Mouse (Mus musculus) liver, adult 10 weeks (tissue): ENCODE results near the gene Sppl2b. TPM values are rescaled to one million over a fixed set of nuclear protein-coding genes. Genes with fewer than 3 reads are reported as not detected.

ENCODE experiments used
- polyA plus RNA-seq: library from polyadenylated mRNA; stranded (reverse); fragments of 350-450 nt; fragmentation: Illumina TruSeq; extraction: RNeasy Lipid Tissue Mini Kit (QIAGEN cat#74804); gene quantifications from one replicate; pipeline ENCODE4 v1.2.3, GENCODE M21; 2014; ENCODE audit warnings: low read depth, low replicate concordance

Sppl2b gene
- polyA plus RNA-seq = 0.58 TPM

DNA sequence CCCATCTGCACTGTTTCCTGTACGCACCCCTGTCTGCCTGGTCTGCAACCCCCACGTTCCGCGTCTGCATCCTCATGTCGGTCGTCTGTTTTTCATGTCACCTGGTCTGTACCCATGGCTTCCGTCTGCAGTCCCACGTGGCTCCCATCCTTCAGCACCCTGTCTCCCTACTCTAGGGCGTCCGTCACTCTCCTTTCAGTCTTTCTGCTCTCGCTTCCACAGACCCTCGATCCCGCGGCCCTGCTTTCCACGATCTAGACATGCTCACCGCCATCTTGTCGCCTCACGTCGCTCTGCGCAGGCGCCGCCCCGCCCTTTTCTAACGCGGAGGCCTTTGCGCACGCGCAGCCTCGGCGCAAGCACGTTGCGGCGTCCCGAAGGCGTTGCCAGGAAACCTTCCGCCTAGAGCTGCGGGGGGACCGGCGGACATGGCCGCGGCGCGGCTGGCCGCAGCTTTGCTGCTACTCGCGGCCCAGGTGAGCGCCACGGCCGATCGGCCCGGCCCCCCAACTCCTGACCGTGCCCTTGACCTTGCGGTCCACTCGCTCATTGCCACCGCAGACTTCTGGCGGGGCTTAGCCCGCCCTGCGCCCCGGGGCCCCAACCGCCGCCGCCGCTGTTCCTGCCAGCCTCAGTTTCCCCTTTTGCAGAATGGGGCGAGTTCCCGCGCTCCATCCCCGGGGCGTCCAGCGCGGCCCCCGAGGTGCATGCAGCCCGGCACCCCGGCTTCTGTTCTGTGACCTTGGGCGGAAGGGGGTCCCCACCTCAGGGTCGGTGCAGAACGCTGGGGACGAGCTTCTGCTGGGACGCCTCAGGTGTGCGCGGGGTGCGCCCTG is at the start of gene Sppl2b, which contains the start of gene Lsm7:
TSS of gene Sppl2b (plus strand) at position 363 of the 836 bp plus-strand sequence.
TSS of gene Lsm7 (minus strand) at position 297 of the 836 bp plus-strand sequence.

DNA sequence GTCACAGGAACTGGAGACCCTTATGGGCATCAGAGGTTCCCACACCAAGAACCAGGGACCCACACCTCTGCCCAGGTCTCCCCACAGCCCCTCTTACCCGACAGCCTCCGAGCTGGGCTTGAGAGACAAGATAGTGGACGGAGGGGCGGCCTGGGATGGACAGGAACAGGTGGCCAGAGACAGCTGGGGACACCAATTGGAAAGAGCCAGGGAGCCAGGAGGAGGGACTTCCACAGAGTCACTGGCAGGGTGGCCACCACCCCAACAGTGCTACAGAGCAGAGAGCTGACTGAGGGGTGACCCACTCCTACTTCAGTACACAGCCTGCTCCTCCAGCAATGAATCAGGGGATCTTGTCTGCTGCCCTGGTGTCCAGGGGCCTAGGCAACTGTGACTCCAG is 41.7 kb upstream of the Sppl2b start, which contains the start of gene Jsrp1:
TSS of gene Jsrp1 (minus strand) at position 133 of the 400 bp plus-strand sequence.

DNA sequence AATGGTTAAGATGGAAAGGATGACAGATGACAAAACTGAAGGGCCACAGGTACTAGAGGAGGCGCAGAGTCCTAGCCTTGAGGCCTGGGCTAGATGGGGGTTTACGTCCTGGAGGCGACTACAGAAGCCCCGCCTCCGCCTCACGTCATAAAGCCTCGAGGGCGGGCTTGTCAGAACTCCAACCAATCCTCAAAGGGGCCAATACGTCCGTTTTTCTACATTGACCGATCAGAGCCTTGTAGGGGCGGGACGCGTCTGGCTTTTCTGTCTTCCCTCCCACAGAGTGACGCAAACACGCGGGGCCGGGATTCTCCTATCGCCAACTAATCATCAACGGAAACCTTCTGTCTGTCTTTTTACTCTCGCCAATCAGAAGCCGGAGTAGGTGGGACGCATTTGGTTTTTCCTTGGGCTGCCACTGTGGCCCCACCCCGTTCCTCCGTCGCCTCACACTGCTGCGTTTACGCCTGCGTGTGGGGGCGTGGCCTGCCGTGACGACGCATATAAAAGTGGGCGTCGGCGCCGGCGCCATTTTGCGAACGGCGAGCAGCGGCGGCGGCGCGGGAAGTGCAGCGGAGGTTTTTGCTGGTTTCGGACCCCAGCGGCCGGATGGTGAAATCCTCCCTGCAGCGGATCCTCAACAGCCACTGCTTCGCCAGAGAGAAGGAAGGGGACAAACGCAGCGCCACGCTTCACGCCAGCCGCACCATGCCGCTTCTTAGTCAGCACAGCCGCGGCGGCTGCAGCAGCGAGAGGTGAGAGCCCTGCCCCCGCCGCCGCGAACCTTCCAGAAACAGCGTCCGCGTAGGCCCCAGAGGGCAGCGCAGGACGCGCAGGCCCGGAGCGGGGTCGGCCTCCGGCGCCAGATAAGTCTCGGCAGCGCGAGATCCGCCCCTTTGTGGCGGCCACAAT is 28.7 kb upstream of the Sppl2b start, which contains the start of gene Oaz1:
TSS of gene Oaz1 (plus strand) at position 506 of the 912 bp plus-strand sequence.

DNA sequence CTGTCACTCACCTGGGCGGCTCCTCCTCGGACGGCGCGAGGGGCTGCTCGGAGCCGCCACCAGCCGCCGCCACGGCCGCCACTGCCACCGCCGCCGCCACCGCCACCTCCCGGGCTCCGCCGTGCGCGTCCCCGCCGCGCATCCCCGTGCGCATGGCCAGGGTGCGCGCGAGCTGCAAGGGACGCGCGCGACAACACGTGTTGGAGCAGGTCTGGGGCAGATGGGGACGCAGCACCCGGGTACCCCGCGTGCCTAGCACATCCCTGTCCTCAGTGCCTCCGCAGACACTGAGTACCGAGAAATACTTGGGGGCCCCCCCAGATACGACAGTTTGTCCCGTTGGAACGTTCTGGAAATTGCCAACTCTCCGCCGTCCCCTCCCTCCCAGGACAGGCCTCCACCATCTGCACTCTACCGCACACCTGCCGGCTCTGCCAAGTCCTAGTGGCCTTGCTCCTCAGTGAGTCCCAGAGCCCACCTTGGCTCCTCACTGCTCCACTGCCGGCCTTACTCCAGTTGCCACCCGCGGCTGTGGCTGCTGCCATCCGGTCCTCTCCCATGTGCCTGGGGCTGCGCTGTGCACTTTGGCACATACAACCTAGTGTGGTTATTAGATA is 11.0 kb upstream of the Sppl2b start, which contains the start of gene Lingo3:
TSS of gene Lingo3 (minus strand) at position 109 of the 617 bp plus-strand sequence.

DNA sequence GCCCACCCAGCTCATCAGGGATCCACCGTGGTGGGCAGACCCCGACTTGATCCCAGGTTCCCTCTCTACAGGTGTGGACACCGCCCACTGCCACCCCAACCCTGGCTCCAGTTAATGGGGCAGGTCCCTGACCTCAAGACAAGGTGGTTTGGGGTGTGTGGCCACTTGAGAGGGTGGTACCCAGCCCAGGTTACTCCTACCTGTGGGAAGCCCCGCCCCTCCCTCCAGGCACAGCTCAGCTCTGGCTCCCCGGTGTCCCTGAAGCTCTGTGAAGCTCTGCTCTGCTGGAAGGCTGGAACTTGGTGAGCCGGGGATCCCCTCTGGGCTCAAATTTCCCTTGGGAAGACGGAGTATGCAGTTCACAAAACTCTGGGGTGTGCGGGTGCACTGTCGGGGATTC is 16.5 kb downstream of the Sppl2b start, which contains the start of gene Tmprss9:
TSS of gene Tmprss9 (plus strand) at position 268 of the 400 bp plus-strand sequence.

DNA sequence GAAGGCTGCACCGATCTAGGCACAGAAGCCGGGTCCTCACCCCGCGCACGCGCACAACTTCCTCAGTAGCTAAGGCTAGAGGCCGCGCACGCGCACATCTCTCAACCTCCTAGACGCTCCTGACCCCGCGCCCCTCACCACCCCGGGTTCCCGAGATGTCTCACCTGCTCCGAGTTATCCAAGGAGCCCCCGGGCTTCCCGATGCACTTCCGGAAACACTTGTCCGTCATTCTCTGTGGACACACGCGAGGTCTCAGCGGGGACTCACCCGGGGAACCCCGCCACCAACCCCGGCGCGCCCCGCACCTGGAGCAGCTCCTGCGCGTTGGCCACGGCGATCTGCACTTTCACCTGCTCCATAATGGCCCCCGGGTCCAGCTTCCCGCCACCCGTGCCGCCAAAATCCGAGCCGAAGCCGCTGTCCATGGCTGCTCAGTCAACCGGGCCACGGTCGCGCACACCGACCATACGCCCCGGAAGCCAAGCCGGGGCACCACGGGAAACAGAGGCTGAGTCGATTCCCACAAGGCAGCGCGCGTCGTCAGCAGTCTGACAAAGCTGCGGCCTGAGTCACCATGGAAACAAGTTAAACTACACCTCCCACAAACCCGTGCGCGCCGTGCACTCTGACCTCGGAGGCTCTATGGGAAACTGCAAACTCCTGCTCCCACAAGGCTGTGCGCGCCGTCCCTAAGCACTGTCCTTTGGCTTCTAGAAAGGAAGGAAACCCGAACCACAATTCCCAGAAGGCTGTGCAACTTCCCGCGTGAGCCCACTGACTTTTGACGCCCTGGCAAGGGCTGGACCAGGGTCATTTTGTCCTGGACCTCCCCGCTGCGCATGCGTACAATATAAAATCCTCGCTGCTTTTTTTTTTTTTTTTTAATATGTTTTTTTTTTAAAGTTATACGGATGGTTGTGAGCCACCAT is 45.5 kb downstream of the Sppl2b start, which contains the start of gene Timm13:
TSS of gene Timm13 (minus strand) at position 652 of the 930 bp plus-strand sequence.

DNA sequence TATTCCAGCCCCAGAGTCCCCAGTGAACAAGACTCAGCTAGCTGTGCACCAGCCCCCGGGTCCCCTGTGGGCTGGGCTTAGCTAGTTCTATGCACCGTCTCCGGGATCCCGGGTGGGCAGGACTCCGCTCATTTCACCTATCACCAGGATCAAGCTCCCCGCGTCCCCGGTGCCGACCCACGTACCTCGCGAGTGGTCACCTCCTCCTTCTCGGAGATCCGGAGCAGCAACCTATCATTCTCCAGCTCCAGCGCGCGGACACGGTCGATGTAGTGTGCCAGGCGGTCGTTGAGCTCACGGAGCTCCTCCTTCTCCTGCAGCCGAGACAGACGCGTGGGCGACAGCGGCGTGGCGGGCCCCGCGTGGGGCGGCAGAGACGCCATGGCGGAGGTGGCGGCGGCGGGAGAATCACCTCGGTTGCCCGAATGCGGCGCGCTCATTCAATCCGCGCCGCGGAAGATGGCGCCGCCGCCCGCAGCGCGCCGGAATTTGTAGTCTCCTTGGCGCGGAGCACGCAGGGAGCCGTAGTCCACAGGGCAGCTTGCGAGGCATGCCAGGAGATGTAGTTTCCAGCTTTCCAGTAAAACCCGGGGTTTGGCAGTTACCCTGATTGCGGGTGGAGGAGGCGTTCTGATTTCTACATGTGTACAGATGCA is 62.8 kb downstream of the Sppl2b start, which contains the start of gene Lmnb2:
TSS of gene Lmnb2 (minus strand) at position 467 of the 656 bp plus-strand sequence.

Other genes starting within 250 kb of the Sppl2b start
- not detected for gene Gm49322, start 249.3 kb upstream of the Sppl2b start, polyA plus RNA-seq
- 1.4 TPM for gene Csnk1g2, start 232.4 kb upstream of the Sppl2b start, polyA plus RNA-seq
- 0.53 TPM for gene Btbd2, start 198.2 kb upstream of the Sppl2b start, polyA plus RNA-seq
- 3.1 TPM for gene Mknk2, start 177.2 kb upstream of the Sppl2b start, polyA plus RNA-seq
- 1.0 TPM for gene Mob3a, start 153.3 kb upstream of the Sppl2b start, polyA plus RNA-seq
- gene Izumo4, start 153.1 kb upstream of the Sppl2b start, polyA plus RNA-seq = 2.7 TPM
- gene Ap3d1, start 113.0 kb upstream of the Sppl2b start, polyA plus RNA-seq = 7.5 TPM
- 1.1 TPM for gene Dot1l, start 100.1 kb upstream of the Sppl2b start, polyA plus RNA-seq
- gene Sf3a2, start 57.1 kb upstream of the Sppl2b start, polyA plus RNA-seq = 1.1 TPM
- 5.0 TPM for gene Plekhj1, start 56.6 kb upstream of the Sppl2b start, polyA plus RNA-seq
- gene Amh, start 50.0 kb upstream of the Sppl2b start, polyA plus RNA-seq = not detected
- gene Jsrp1, start 41.8 kb upstream of the Sppl2b start, polyA plus RNA-seq = not detected
- gene Oaz1, start 28.6 kb upstream of the Sppl2b start, polyA plus RNA-seq = 152 TPM
- gene Lingo3, start 11.2 kb upstream of the Sppl2b start, polyA plus RNA-seq = not detected
- gene Lsm7, start 66 bp upstream of the Sppl2b start, polyA plus RNA-seq = 5.6 TPM
- gene Tmprss9, start 16.6 kb downstream of the Sppl2b start, polyA plus RNA-seq = not detected
- gene Timm13, start 45.7 kb downstream of the Sppl2b start, polyA plus RNA-seq = 0.45 TPM
- 0.19 TPM for gene Lmnb2, start 63.0 kb downstream of the Sppl2b start, polyA plus RNA-seq
- gene Gadd45b, start 74.8 kb downstream of the Sppl2b start, polyA plus RNA-seq = 2.0 TPM
- 0.21 TPM for gene Gng7, start 159.7 kb downstream of the Sppl2b start, polyA plus RNA-seq
- not detected for gene Diras1, start 170.4 kb downstream of the Sppl2b start, polyA plus RNA-seq
- gene Slc39a3, start 182.2 kb downstream of the Sppl2b start, polyA plus RNA-seq = 0.29 TPM
- gene Sgta, start 204.9 kb downstream of the Sppl2b start, polyA plus RNA-seq = 2.6 TPM
- gene Thop1, start 214.8 kb downstream of the Sppl2b start, polyA plus RNA-seq = 0.37 TPM
- 52.3 TPM for gene Creb3l3, start 243.6 kb downstream of the Sppl2b start, polyA plus RNA-seq